Mouse (Mus musculus) limb, embryonic 11.5 days (tissue): ENCODE data around the gene Anapc11. TPM values are rescaled to one million over a fixed set of nuclear protein-coding genes. Genes with fewer than 3 reads are reported as not detected.

Source experiments
- ATAC-seq: fragments of 200-750 bp; cut with Nextera tagmentation; 2 replicates; pipeline ENCODE4 v1.8.0; 2017; ENCODE audit warnings: low read depth; ENCODE audit not compliant: insufficient number of reproducible peaks, low FRiP score, low TSS enrichment
- DNase-seq: peaks from one replicate; pipeline ENCODE4 v3.0.0-alpha.2; 2015; ENCODE audit warnings: low spot score
- H3K27ac ChIP-seq: fragments of 300-500 bp; sonication (generic); replicated peaks from 2 replicates; pipeline ENCODE4 v1.5.1; 2014; ENCODE audit warnings: low read depth, mild to moderate bottlenecking, low read length
- H3K27me3 ChIP-seq: fragments of 300-500 bp; sonication (generic); 2 replicates; pipeline ENCODE4 v1.6.1; 2014; ENCODE audit warnings: mild to moderate bottlenecking, low read length, mixed read lengths; ENCODE audit not compliant: control insufficient read depth, insufficient read depth
- H3K36me3 ChIP-seq: fragments of 300-500 bp; sonication (generic); 2 replicates; pipeline ENCODE4 v1.6.1; 2014; ENCODE audit warnings: mild to moderate bottlenecking, low read length, moderate library complexity, mixed read lengths; ENCODE audit not compliant: control insufficient read depth, insufficient read depth
- H3K4me1 ChIP-seq: fragments of 300-500 bp; sonication (generic); 2 replicates; pipeline ENCODE4 v1.6.1; 2014; ENCODE audit warnings: low read length, mixed read lengths; ENCODE audit not compliant: control insufficient read depth, insufficient read depth
- H3K4me2 ChIP-seq: fragments of 300-500 bp; sonication (generic); 2 replicates; pipeline ENCODE4 v1.6.1; 2014; ENCODE audit warnings: low read depth, mild to moderate bottlenecking, moderate library complexity; ENCODE audit not compliant: severe bottlenecking
- H3K4me3 ChIP-seq: fragments of 300-500 bp; sonication (generic); 2 replicates; pipeline ENCODE4 v1.5.1; 2014; ENCODE audit warnings: low read depth, low read length
- H3K9ac ChIP-seq: fragments of 300-500 bp; sonication (generic); 2 replicates; pipeline ENCODE4 v1.6.1; 2014; ENCODE audit warnings: mild to moderate bottlenecking, low read length
- H3K9me3 ChIP-seq: fragments of 300-500 bp; sonication (generic); 2 replicates; pipeline ENCODE4 v1.6.1; 2016; ENCODE audit warnings: low read length; ENCODE audit not compliant: control insufficient read depth
- WGBS: fragments of 180-500 bp; shearing (Covaris S2); extraction: QIAGEN DNeasy Blood & Tissue Kit; methylation state at CpG from one replicate; pipeline ENCODE4 v1.1.7; 2014; 5-methylcytosine and 5-hydroxymethylcytosine counted together
- polyA plus RNA-seq: library from polyadenylated mRNA; unstranded; fragments of >200 nt; fragmentation: Nextera tagmentation; extraction: Ambion mirVana; gene quantifications from 2 replicates; pipeline ENCODE4 v1.2.1, GENCODE M21; 2014

Gene Anapc11
- polyA plus RNA-seq, 1 experiment from 2014 or later, result 223 TPM

- Histone ChIP-seq H3K4me2 (no peak overlapping the region), H3K9ac (no peak overlapping the region), H3K27me3 (no peaks in the 10 kb centered on the region), H3K4me3 (no peak overlapping the region), H3K9me3 (no peaks in the 10 kb centered on the region), H3K4me1 (peaks cover 12% of the 10 kb centered on the region), H3K36me3 (peaks cover 26% of the 10 kb centered on the region), H3K27ac (no peak overlapping the region)
- WGBS, result 84% methylated on average over 7 of the region's 7 CpGs
- DNase-seq (no peak), ATAC-seq (no peak)
These were observed 20.8 kb upstream of the Anapc11 start for GRCm38 (mm10) chr11:120577211-120578023.

- no peak overlapping the region for H3K4me3 ChIP-seq
- H3K4me1 ChIP-seq, result peaks cover 12% of the 10 kb centered on the region
- no peak overlapping the region for H3K4me2 ChIP-seq
- WGBS, result 81% methylated on average over 10 of the region's 10 CpGs
- no peak overlapping the region for H3K9ac ChIP-seq
- ATAC-seq (no peak), DNase-seq (no peak)
- no peaks in the 10 kb centered on the region for H3K27me3 ChIP-seq
- no peak overlapping the region for H3K27ac ChIP-seq
- no peaks in the 10 kb centered on the region for H3K9me3 ChIP-seq
- peaks cover 26% of the 10 kb centered on the region for H3K36me3 ChIP-seq
These were observed 20.1 kb upstream of the Anapc11 start for GRCm38 (mm10) chr11:120578024-120578693.

- H3K4me1 ChIP-seq, result peaks cover 12% of the 10 kb centered on the region
- WGBS, result 71% methylated on average over 11 of the region's 11 CpGs
- 0 out of 2 replicates have a peak overlapping the region, but pooled peaks have one; percentile 85 for H3K4me3 ChIP-seq
- ATAC-seq (no peak), DNase-seq (no peak)
- no peaks in the 10 kb centered on the region; the same call in 1 of the 2 replicates for H3K9me3 ChIP-seq
- H3K9ac ChIP-seq, result no peak overlapping the region
- H3K36me3 ChIP-seq, result peaks cover 27% of the 10 kb centered on the region
- no peaks in the 10 kb centered on the region for H3K27me3 ChIP-seq
- no peak overlapping the region for H3K27ac ChIP-seq
- 0 out of 2 replicates have a peak overlapping the region, but pooled peaks have one; percentile 96 for H3K4me2 ChIP-seq
These were observed 19.5 kb upstream of the Anapc11 start for GRCm38 (mm10) chr11:120578694-120579243.

DNA sequence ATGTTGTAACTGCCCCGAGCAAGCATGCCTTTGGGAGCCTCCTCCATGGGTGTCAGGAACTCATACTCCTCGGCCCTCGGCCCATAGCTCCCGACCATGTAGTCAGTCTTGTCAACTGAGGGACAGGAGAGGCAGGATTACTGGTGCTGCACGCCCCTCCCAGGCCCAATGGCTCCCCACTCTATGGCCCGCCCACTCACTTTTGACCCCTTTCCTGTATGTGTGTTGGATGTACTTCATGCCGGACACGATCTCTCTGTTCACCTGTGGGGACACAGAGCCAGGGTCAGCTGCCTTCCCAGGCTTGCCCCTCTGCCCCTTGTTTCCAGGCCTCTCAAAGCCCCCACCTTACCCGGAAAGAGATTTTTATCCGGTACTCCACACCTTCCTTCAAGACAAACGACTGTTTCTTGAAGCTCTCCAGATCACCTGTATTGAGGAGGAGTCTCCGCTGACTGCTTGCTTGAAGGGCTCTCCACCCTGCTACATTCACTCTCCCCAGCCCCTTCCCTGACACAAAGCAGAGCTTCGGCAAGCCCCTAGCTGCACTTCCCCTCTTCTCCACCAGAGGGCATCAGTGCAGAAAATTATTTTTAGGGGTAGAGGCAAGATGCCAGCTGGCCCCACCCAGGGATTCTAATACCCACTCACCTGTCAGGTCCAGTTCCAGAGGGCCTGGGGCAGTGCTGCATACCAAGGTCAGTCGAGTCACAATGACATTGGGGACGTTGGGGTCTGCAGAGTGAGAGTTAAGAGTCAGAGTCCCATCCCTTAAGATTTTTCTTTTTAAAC, 18.7 kb upstream of the Anapc11 start:
- Histone ChIP-seq H3K36me3 (peaks cover 30% of the 10 kb centered on the region), H3K27ac (no peak overlapping the region), H3K9me3 (peaks cover 2% of the 10 kb centered on the region; the same call in 1 of the 2 replicates), H3K4me1 (peaks cover 12% of the 10 kb centered on the region), H3K4me2 (peak overlapping the region; percentile 96), H3K9ac (peak overlapping the region; percentile 96; the same call in 1 of the 2 replicates), H3K4me3 (peak overlapping the region; percentile 85), H3K27me3 (no peaks in the 10 kb centered on the region)
- ATAC-seq, result no peak; the same call in 1 of the 2 replicates
- 64% methylated on average over 15 of the region's 15 CpGs for WGBS
- peak; percentile 94 for DNase-seq

DNA sequence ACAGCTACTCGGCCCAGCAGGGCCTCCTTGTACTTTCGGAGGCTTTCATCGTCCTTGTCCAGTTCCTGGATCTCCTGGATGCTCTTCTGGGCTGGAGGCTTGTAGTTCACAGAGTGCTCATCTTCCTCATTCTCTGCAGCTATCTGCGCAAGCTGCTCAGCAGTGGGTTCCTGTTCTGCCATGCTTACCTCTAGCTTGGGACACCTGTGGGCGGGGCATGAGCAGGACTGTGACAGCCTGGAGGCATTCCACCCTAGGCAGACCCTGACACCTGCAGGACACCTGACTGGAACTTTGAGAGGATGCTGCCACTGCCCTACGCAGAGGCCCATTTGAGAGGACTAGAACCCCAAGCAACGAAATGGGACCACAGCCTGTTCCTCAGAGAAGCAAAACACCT, 18.0 kb upstream of the Anapc11 start:
- peaks cover 30% of the 10 kb centered on the region for H3K36me3 ChIP-seq
- WGBS, result 67% methylated on average over 7 of the region's 7 CpGs
- no peak for DNase-seq

DNA sequence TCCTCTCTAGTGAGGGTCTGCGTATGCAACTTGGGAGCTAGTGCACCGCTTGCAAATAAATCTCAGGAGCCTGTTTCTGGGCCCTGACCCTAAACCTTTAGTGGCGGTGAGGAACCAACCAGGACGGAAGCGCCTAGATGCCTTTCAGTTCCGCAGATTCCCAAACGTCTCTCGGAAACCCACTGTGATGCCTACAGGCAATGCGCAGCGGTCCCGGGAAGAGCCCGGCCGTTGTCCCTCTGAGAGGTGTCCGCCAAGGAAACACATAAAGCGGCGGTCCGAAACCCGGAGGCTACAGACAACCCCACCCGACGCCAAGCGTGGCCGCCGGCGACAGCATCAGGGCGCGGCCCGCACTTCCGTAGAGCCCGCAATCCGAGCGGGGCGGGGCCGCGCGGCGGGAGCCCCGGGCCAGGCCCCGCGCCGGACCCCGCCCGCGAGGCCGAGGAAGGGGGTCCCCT, 17.3 kb upstream of the Anapc11 start:
- DNase-seq (peak; percentile 50), ATAC-seq (no peak; the same call in 1 of the 2 replicates)
- Histone ChIP-seq H3K36me3 (peaks cover 30% of the 10 kb centered on the region), H3K4me2 (peak overlapping the region; percentile 96), H3K9ac (peak overlapping the region; percentile 96), H3K27me3 (no peaks in the 10 kb centered on the region), H3K4me3 (peak overlapping the region; percentile 85), H3K4me1 (peaks cover 12% of the 10 kb centered on the region), H3K9me3 (peaks cover 2% of the 10 kb centered on the region; the same call in 1 of the 2 replicates), H3K27ac (peak overlapping the region; percentile 78)
- under 1% methylated on average over 43 of the region's 44 CpGs for WGBS

More for the DNA sequence above, 18.0 kb upstream of the Anapc11 start:
- H3K27me3 ChIP-seq, result no peaks in the 10 kb centered on the region
- peak overlapping the region; percentile 96 for H3K4me2 ChIP-seq
- ATAC-seq, result no peak
- H3K9me3 ChIP-seq, result peaks cover 2% of the 10 kb centered on the region; the same call in 1 of the 2 replicates
- H3K4me1 ChIP-seq, result peaks cover 12% of the 10 kb centered on the region
- H3K27ac ChIP-seq, result no peak overlapping the region
- peak overlapping the region; percentile 96 for H3K9ac ChIP-seq
- peak overlapping the region; percentile 85 for H3K4me3 ChIP-seq

DNA sequence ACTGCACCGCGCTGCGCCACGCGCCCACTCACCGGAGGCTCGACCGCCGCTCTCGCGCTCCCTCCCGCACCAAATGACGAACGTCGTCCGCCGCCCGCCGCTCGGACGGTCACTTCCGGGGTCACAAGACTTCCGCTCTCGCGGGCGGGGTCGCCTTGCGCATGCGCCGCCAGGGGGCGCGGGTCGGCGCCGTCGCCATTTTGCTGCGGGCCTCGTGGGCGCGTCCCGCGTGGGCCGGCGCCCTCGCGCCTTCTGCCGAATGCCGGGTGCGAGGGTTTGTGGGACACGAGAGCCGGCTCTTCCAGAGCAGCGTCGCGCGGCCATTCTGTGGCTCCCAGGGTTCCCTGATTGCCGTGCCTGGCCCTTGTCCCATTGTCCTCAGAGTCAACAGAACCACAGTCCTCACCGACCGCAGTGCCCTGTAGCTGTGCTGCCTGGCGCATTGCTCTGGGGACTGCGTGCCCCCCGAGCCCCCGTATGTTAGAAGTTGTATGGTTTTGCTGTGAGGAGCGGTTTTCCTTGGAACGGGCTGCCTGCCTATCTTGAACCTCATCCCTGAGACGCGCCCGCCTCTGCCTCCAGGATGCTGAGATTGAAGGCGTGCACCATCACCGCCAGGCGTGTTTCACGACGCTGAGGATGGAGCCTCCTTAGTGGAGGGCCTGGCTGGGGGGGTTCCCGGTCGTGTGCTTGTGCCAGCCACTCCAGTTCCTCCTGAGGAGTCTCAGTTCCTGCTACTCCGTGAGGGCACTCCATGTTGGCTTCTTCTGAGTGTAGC, 16.5 kb upstream of the Anapc11 start, which contains the start of gene Arhgdia:
TSS of gene Arhgdia (minus strand) at position 135 of the 778 bp plus-strand sequence.
- DNase-seq (peak; percentile 90), ATAC-seq (no peak; the same call in 1 of the 2 replicates)
- Histone ChIP-seq H3K36me3 (peaks cover 32% of the 10 kb centered on the region), H3K27ac (peak within 1 kb of the TSS; percentile 78), H3K4me1 (peaks cover 12% of the 10 kb centered on the region), H3K4me2 (peak within 1 kb of the TSS; percentile 96), H3K9ac (peak within 1 kb of the TSS; percentile 96), H3K9me3 (peaks cover 2% of the 10 kb centered on the region; the same call in 1 of the 2 replicates), H3K4me3 (peak within 1 kb of the TSS; percentile 85), H3K27me3 (no peaks in the 10 kb centered on the region)
- WGBS, result 5% methylated on average over 73 of the region's 75 CpGs
